ENCODE assay signal across 16 mouse cellular contexts in genomic region chr9:45651078-45651809, GRCm38 (mm10).
DNase-seq lines count a peak whose midpoint lies in the region; ATAC-seq and TF ChIP-seq lines count a peak whose summit lies in the region.
"Had no signal": no experiment of that assay in that cellular context is flagged by ENCODE, and none has a peak within 500 bp of the region (broad histone marks: within the 10 kb centered on the region; RNA-seq: fewer than 3 reads in every experiment).

No protein-coding gene starts in this region.

- no peak for TF ChIP-seq CTCF in midbrain, postnatal 0 days (IDR thresholded peaks at IDR 0.05)
- TF ChIP-seq CTCF in lung, postnatal 0 days (IDR thresholded peaks at IDR 0.05), result no peak

- H3K36me3 ChIP-seq in embryonic facial prominence, embryonic 14.5 days (ENCODE audit: control insufficient read depth, insufficient read depth, low read length), result no peaks in the 10 kb centered on the region
- no peaks in the 10 kb centered on the region for H3K36me3 ChIP-seq in hindbrain, embryonic 13.5 days
- no peaks in the 10 kb centered on the region for H3K36me3 ChIP-seq in midbrain, postnatal 0 days (ENCODE audit: insufficient read depth, low read length)
- H3K36me3 ChIP-seq in lung, postnatal 0 days (ENCODE audit: insufficient read depth, low read length), result no peaks in the 10 kb centered on the region
- no peaks in the 10 kb centered on the region for H3K36me3 ChIP-seq in intestine, embryonic 15.5 days

- no peak for TF ChIP-seq EP300 in lung, postnatal 0 days (IDR thresholded peaks at IDR 0.05)

- H3K4me1 ChIP-seq in embryonic facial prominence, embryonic 14.5 days (ENCODE audit: control insufficient read depth, insufficient read depth, low read length), result peaks cover 6% of the 10 kb centered on the region; the same call in 1 of the 2 replicates
- peaks cover 39% of the 10 kb centered on the region for H3K4me1 ChIP-seq in hindbrain, embryonic 13.5 days (replicated peaks)
- H3K4me1 ChIP-seq in midbrain, postnatal 0 days (ENCODE audit: insufficient read depth, low read length), result peaks cover 2% of the 10 kb centered on the region; the same call in 1 of the 2 replicates
- H3K4me1 ChIP-seq in lung, postnatal 0 days (ENCODE audit: insufficient read depth, low read depth, low read length), result no peaks in the 10 kb centered on the region
- no peaks in the 10 kb centered on the region for H3K4me1 ChIP-seq in intestine, embryonic 15.5 days (replicated peaks)

- ATAC-seq in embryonic facial prominence, embryonic 14.5 days (ENCODE audit: low read depth), result peak; percentile 60; the same call in 1 of the 2 replicates
- ATAC-seq in hindbrain, embryonic 13.5 days (ENCODE audit: low FRiP score), result peak; percentile 80
- peak; percentile 48; the same call in 1 of the 2 replicates for ATAC-seq in midbrain, postnatal 0 days (ENCODE audit: low FRiP score)
- ATAC-seq in lung, postnatal 0 days, result no peak
- no peak for ATAC-seq in intestine, embryonic 15.5 days
- ATAC-seq: CD4-positive, CD25-positive, alpha-beta regulatory T cell, adult 4 months; inflammation-experienced regulatory T-cells, adult 6 months had no signal

- WGBS in embryonic facial prominence, embryonic 14.5 days, result 44% methylated on average over 13 of the region's 13 CpGs
- 22% methylated on average over 13 of the region's 13 CpGs for WGBS in hindbrain, embryonic 13.5 days
- 17% methylated on average over 13 of the region's 13 CpGs for WGBS in midbrain, postnatal 0 days
- 78% methylated on average over 13 of the region's 13 CpGs for WGBS in lung, postnatal 0 days
- WGBS in intestine, embryonic 15.5 days, result 74% methylated on average over 13 of the region's 13 CpGs

- DNase-seq in embryo, embryonic 10.5 days (ENCODE audit: low spot score), result peak; percentile 54
- no peak for DNase-seq in embryonic facial prominence, embryonic 14.5 days (ENCODE audit: low spot score)
- DNase-seq in midbrain, postnatal 0 days (ENCODE audit: low spot score), result peak; percentile 71
- no peak for DNase-seq in lung, postnatal 0 days (ENCODE audit: low spot score)
- DNase-seq in lung, adult 18-20 months, result no peak
- DNase-seq: adrenal gland, adult 2 months; gastrocnemius, adult 2 months; kidney, postnatal 36 days; liver; lung, postnatal 10 days; right cerebral cortex, postnatal 14 days; thymus, postnatal 4 days had no signal

- no peaks in the 10 kb centered on the region for H3K9me3 ChIP-seq in embryonic facial prominence, embryonic 14.5 days (ENCODE audit: control insufficient read depth, low read length)
- no peaks in the 10 kb centered on the region for H3K9me3 ChIP-seq in hindbrain, embryonic 13.5 days
- H3K9me3 ChIP-seq in midbrain, postnatal 0 days (ENCODE audit: low read length), result no peaks in the 10 kb centered on the region
- no peaks in the 10 kb centered on the region for H3K9me3 ChIP-seq in lung, postnatal 0 days (ENCODE audit: low read length)
- H3K9me3 ChIP-seq in intestine, embryonic 15.5 days, result no peaks in the 10 kb centered on the region

- H3K4me3 ChIP-seq in embryonic facial prominence, embryonic 14.5 days (ENCODE audit: low read depth, low read length), result no peak overlapping the region
- no peak overlapping the region for H3K4me3 ChIP-seq in hindbrain, embryonic 13.5 days
- H3K4me3 ChIP-seq in midbrain, postnatal 0 days (ENCODE audit: low read depth, low read length), result no peak overlapping the region
- no peak overlapping the region for H3K4me3 ChIP-seq in lung, postnatal 0 days (ENCODE audit: low read depth, low read length)
- H3K4me3 ChIP-seq in intestine, embryonic 15.5 days (replicated peaks), result no peak overlapping the region
- H3K4me3 ChIP-seq: gastrocnemius, adult 2 months had no signal

- 0 out of 2 replicates have a peak overlapping the region, but pooled peaks have one; percentile 15 for H3K27ac ChIP-seq in embryonic facial prominence, embryonic 14.5 days (replicated peaks; ENCODE audit: low read depth, low read length)
- H3K27ac ChIP-seq in hindbrain, embryonic 13.5 days, result peak overlapping the region; percentile 92
- H3K27ac ChIP-seq in midbrain, postnatal 0 days (ENCODE audit: low read depth, low read length), result peak overlapping the region; percentile 69
- H3K27ac ChIP-seq in lung, postnatal 0 days (ENCODE audit: low read length), result no peak overlapping the region
- H3K27ac ChIP-seq in intestine, embryonic 15.5 days, result no peak overlapping the region
- H3K27ac ChIP-seq: gastrocnemius, adult 2 months had no signal

- no peaks in the 10 kb centered on the region for H3K27me3 ChIP-seq in embryonic facial prominence, embryonic 14.5 days (replicated peaks; ENCODE audit: control insufficient read depth, insufficient read depth, low read length)
- no peaks in the 10 kb centered on the region for H3K27me3 ChIP-seq in hindbrain, embryonic 13.5 days
- no peaks in the 10 kb centered on the region for H3K27me3 ChIP-seq in midbrain, postnatal 0 days (ENCODE audit: insufficient read depth, low read length)
- no peaks in the 10 kb centered on the region for H3K27me3 ChIP-seq in lung, postnatal 0 days (replicated peaks; ENCODE audit: insufficient read depth, low read length)
- no peaks in the 10 kb centered on the region for H3K27me3 ChIP-seq in intestine, embryonic 15.5 days (replicated peaks)

- no peak overlapping the region for H3K4me2 ChIP-seq in embryonic facial prominence, embryonic 14.5 days (ENCODE audit: low read depth, low read length)
- H3K4me2 ChIP-seq in hindbrain, embryonic 13.5 days, result peak overlapping the region; percentile 29
- peak overlapping the region; percentile 15; the same call in 1 of the 2 replicates for H3K4me2 ChIP-seq in midbrain, postnatal 0 days (ENCODE audit: low read depth, low read length, poor library complexity, severe bottlenecking)
- H3K4me2 ChIP-seq in lung, postnatal 0 days (replicated peaks; ENCODE audit: low read depth, low read length), result no peak overlapping the region
- no peak overlapping the region for H3K4me2 ChIP-seq in intestine, embryonic 15.5 days (replicated peaks)

- H3K9ac ChIP-seq in embryonic facial prominence, embryonic 14.5 days (ENCODE audit: low read depth, low read length), result peak overlapping the region; percentile 19; the same call in 1 of the 2 replicates
- peak overlapping the region; percentile 58 for H3K9ac ChIP-seq in hindbrain, embryonic 13.5 days
- H3K9ac ChIP-seq in midbrain, postnatal 0 days (replicated peaks; ENCODE audit: low read length, poor library complexity, severe bottlenecking), result peak overlapping the region; percentile 37
- no peak overlapping the region for H3K9ac ChIP-seq in lung, postnatal 0 days (replicated peaks; ENCODE audit: low read depth)
- no peak overlapping the region for H3K9ac ChIP-seq in intestine, embryonic 15.5 days

Comparison
In these comparisons a context has a peak if more than half of its experiments do, and no peak if none do; other contexts are left out.
1. DNase-seq: peak in embryo, embryonic 10.5 days (single experiment) and midbrain, postnatal 0 days (single experiment); none in embryonic facial prominence, embryonic 14.5 days (single experiment), lung, postnatal 0 days (single experiment) and lung, adult 18-20 months (0 of 2).
2. ATAC-seq: peak in embryonic facial prominence, embryonic 14.5 days (single experiment), hindbrain, embryonic 13.5 days (single experiment) and midbrain, postnatal 0 days (single experiment); none in lung, postnatal 0 days (single experiment) and intestine, embryonic 15.5 days (single experiment).
3. H3K27ac ChIP-seq: peak in embryonic facial prominence, embryonic 14.5 days (single experiment), hindbrain, embryonic 13.5 days (single experiment) and midbrain, postnatal 0 days (single experiment); none in lung, postnatal 0 days (single experiment) and intestine, embryonic 15.5 days (single experiment).
4. H3K4me2 ChIP-seq: peak in hindbrain, embryonic 13.5 days (single experiment) and midbrain, postnatal 0 days (single experiment); none in embryonic facial prominence, embryonic 14.5 days (single experiment), lung, postnatal 0 days (single experiment) and intestine, embryonic 15.5 days (single experiment).
5. H3K9ac ChIP-seq: peak in embryonic facial prominence, embryonic 14.5 days (single experiment), hindbrain, embryonic 13.5 days (single experiment) and midbrain, postnatal 0 days (single experiment); none in lung, postnatal 0 days (single experiment) and intestine, embryonic 15.5 days (single experiment).